Mouse (Mus musculus) megakaryocyte, embryonic 14.5 days (primary cell): ENCODE data around the gene Acvr2b. TPM values are rescaled to one million over a fixed set of nuclear protein-coding genes. Genes with fewer than 3 reads are reported as not detected.

Experiments used
- H3K27me3 ChIP-seq: replicated peaks from 2 replicates; pipeline ENCODE3; 2012; ENCODE audit warnings: inconsistent platforms
- H3K36me3 ChIP-seq: replicated peaks from 2 replicates; pipeline ENCODE3; 2012; ENCODE audit warnings: low read length, inconsistent platforms, mixed read lengths
- H3K4me1 ChIP-seq: 2 replicates; pipeline ENCODE4 v1.6.1; 2012; ENCODE audit warnings: inconsistent platforms
- H3K4me3 ChIP-seq: replicated peaks from 2 replicates; pipeline ENCODE3; 2012; ENCODE audit warnings: moderate library complexity, mild to moderate bottlenecking, inconsistent platforms
- H3K9me3 ChIP-seq: 2 replicates; pipeline ENCODE4 v1.6.1; 2012; ENCODE audit warnings: inconsistent platforms
- FLI1 ChIP-seq: IDR thresholded peaks from 2 replicates; pipeline ENCODE4 v1.6.1; 2012; ENCODE audit warnings: low read length, inconsistent platforms, mixed read lengths
- GATA1 ChIP-seq: IDR thresholded peaks from 3 replicates; pipeline ENCODE4 v1.6.1; 2012; ENCODE audit warnings: mixed read lengths, low read length, inconsistent platforms, borderline replicate concordance
- polyA plus RNA-seq: library from polyadenylated mRNA; stranded (reverse); fragments of >175 nt; gene quantifications from 2 replicates; pipeline ENCODE4 v1.2.3, GENCODE M21; 2012; ENCODE audit warnings: low replicate concordance; ENCODE audit not compliant: insufficient read depth

The Acvr2b gene
- polyA plus RNA-seq, 1 experiment, result 0.81 TPM

DNA sequence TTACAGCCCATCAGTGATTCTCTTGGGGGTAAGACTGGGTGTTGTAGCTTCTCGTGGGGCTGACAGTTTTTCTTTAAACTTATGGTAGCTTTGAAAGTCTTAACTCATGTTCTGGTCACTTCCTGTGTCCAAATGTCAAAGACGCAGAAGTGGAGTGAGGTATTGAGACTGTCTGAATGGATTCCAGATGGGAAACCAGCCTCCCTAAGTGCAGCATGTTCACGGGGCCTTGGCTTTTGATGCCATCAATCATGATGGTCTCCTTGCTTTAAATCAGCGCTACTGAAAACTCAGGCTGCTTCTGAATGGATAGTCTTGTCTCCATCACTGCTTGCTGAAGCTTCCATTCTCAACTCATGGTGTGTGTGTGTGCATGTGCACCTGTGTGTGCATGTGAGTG is 30.7 kb upstream of the Acvr2b start:
- H3K4me1 ChIP-seq, result no peaks in the 10 kb centered on the region; the same call in 1 of the 2 replicates
- peaks cover 3% of the 10 kb centered on the region for H3K27me3 ChIP-seq
- H3K4me3 ChIP-seq, result peak overlapping the region; percentile 39
- no peaks in the 10 kb centered on the region for H3K9me3 ChIP-seq
- no peaks in the 10 kb centered on the region for H3K36me3 ChIP-seq
- TF ChIP-seq GATA1, result no peak
- no peak for TF ChIP-seq FLI1

DNA sequence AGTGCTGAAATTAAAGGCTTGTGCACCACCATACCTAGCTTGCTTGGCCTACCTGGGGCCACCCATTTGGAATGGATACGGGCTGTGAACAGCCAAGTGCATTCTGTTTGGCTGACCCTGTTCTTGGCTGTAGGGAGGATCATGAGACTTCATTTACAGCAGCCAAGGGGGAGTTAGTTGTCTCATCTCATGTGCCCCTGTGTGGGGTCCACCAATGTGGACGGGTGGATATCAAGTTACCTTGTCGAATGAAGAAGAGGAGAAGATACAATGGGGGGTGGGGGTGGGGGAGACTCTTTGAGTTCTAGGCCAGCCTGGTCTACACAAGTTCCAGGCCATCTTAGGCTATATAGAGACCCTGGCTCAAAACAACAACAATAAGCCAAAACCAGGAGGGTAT is 26.9 kb upstream of the Acvr2b start:
- no peaks in the 10 kb centered on the region; the same call in 1 of the 2 replicates for H3K4me1 ChIP-seq
- H3K9me3 ChIP-seq, result no peaks in the 10 kb centered on the region
- no peak for TF ChIP-seq FLI1
- TF ChIP-seq GATA1, result no peak
- peaks cover 4% of the 10 kb centered on the region for H3K27me3 ChIP-seq
- no peaks in the 10 kb centered on the region for H3K36me3 ChIP-seq
- H3K4me3 ChIP-seq, result no peak overlapping the region

DNA sequence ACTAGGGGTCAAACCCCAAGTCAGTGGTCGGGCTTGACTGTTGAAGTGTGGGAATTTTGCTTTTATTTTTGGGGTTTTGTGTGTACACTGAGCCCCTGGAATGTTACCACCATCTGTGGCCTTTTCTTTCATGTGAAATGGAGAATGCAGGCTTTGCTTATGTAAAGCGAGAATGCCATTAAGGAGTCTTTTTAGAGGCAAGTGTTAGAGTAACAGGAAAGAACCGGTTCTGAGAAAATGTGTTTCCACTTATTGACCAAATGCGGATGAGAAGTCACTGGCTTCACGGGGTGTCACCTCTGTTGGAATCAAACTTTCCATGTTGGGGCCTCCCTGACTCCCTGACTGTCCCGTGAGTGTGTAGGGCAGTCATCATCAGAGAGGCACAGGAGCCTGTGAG is 26.4 kb upstream of the Acvr2b start:
- H3K9me3 ChIP-seq, result no peaks in the 10 kb centered on the region
- peaks cover 7% of the 10 kb centered on the region for H3K27me3 ChIP-seq
- TF ChIP-seq GATA1 (no peak), FLI1 (no peak)
- no peak overlapping the region for H3K4me3 ChIP-seq
- no peaks in the 10 kb centered on the region for H3K36me3 ChIP-seq
- no peaks in the 10 kb centered on the region; the same call in 1 of the 2 replicates for H3K4me1 ChIP-seq

DNA sequence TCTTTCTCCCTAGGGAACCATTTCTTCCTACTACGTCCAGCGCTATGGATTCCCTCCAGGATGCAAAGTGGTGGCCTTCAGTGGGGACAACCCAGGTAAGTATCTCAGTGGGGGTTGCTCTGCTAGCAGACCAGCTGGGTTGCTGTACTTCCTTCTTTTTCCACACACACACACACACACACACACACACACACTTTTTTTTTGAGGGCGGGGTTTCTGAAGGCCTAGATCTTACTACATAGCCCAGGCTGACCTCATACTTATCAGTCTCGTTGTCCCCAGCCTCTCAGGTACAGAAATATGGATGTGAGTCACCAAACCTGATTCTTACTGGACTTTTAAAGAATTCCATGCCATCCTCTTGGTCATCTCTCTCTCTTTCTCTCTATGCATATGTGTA is 23.7 kb upstream of the Acvr2b start:
- Histone ChIP-seq H3K36me3 (no peaks in the 10 kb centered on the region), H3K4me3 (no peak overlapping the region), H3K27me3 (peaks cover 9% of the 10 kb centered on the region), H3K4me1 (no peaks in the 10 kb centered on the region), H3K9me3 (no peaks in the 10 kb centered on the region)
- TF ChIP-seq GATA1, result no peak
- TF ChIP-seq FLI1, result no peak

DNA sequence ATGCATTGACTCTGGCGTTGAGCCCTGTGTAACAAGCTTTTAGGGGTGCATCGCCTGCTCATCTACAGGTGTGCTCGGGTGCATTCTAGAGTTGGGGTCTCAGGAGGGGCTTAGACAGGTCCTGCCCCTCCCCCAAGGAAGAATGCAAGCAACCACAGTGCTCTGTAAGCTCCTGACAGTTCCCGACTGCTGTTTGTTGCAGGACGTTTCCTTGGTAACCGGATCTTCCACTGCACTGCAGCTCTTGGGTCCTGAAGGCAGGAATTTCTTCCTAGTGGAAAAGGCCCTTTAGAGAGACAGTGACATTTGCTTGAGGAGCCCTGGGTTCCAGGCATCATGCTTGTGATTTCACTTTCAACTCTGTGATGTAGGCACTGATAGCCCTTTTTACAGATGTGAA is 19.3 kb upstream of the Acvr2b start:
- Histone ChIP-seq H3K27me3 (peaks cover 9% of the 10 kb centered on the region), H3K4me3 (no peak overlapping the region), H3K9me3 (no peaks in the 10 kb centered on the region), H3K36me3 (no peaks in the 10 kb centered on the region), H3K4me1 (no peaks in the 10 kb centered on the region)
- no peak for TF ChIP-seq GATA1
- TF ChIP-seq FLI1, result no peak

DNA sequence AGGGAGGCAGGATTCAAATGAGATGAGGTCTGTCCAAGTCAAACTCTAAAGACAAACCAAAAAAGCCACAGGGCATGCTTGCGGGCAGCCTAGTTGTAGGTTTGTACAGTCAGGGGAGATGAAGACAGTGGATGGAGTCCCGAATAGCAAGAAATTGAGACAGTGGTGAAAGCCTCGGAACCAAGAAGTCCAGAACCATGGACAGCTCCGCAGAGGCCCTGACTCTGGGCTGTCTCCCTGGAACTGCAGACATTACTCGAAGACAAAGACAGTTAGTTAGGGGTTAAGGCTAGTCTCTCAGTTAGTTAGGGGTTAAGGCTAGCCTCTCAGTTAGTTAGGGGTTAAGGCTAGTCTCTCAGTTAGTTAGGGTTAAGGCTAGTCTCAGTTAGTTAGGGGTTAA is 13.0 kb upstream of the Acvr2b start:
- no peaks in the 10 kb centered on the region for H3K9me3 ChIP-seq
- TF ChIP-seq FLI1 (no peak), GATA1 (no peak)

DNA sequence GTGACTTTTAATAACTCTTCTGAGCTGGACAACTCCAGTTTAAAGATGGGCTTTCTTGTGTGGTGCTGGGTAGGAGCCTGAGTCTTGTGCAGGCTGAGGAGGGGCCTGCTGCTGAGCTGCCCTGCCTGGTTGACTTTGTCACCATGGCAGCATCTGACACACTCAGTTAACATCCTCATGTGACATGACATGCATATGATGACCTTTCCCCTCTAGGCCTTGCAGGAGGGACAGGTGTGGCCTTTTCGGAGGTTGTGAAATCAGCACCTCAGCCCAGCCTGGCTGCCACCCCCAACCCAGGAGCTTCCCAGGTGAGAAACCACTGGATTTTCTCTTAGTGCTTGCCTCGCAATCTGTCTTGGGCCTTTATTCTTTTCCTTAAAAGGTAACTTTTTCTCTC is 11.7 kb upstream of the Acvr2b start:
- TF ChIP-seq FLI1, result no peak
- TF ChIP-seq GATA1, result no peak
- H3K4me3 ChIP-seq, result no peak overlapping the region
- H3K9me3 ChIP-seq, result no peaks in the 10 kb centered on the region
- H3K4me1 ChIP-seq, result no peaks in the 10 kb centered on the region
- H3K27me3 ChIP-seq, result peaks cover 4% of the 10 kb centered on the region
- no peaks in the 10 kb centered on the region for H3K36me3 ChIP-seq

More for the DNA sequence above, 13.0 kb upstream of the Acvr2b start:
- no peak overlapping the region for H3K4me3 ChIP-seq
- no peaks in the 10 kb centered on the region for H3K36me3 ChIP-seq
- peaks cover 1% of the 10 kb centered on the region for H3K27me3 ChIP-seq
- no peaks in the 10 kb centered on the region for H3K4me1 ChIP-seq

DNA sequence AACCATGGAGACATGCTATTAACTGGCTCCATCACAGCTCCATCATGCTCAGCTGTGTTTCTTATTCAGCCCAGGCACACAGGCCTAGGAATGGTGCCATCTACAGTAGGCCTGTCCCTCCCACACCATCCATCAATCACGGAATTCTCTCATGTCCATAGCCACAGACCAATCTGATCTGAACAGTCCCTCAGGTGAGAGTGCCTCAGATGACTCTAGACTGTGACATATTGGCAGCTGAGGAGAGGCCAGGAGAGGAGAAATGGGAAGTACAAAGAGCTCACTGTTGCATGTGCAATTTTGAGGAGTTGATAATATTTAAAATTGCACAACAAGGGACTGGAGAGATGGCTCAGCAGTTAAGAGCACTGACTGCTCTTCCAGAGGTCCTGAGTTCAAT is 7.1 kb upstream of the Acvr2b start:
- H3K9me3 ChIP-seq, result peaks cover 4% of the 10 kb centered on the region
- TF ChIP-seq GATA1, result no peak
- TF ChIP-seq FLI1, result no peak
- H3K4me1 ChIP-seq, result no peaks in the 10 kb centered on the region

DNA sequence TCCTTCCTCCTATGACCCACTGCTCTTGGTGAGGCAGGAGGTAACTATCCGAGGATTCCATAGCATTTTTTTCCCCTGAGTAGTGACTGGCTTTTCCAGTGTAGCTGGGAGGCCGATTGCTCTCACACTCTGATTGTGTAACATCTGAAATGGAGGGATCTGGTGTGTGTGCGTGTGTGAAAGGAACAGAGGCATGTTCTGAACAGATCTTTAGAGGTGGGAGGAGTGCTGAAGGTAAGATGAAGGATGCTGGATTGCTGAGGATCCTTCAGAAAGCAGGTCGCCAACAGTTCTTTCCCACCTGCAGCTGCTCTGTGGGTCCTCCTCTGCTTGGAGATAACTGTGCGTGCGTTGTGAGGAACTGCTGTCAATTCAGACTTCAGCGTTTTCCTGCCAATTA is 567 bp upstream of the Acvr2b start:
- Histone ChIP-seq H3K27me3 (peaks cover 61% of the 10 kb centered on the region), H3K36me3 (no peaks in the 10 kb centered on the region), H3K9me3 (peaks cover 4% of the 10 kb centered on the region), H3K4me1 (peaks cover 31% of the 10 kb centered on the region), H3K4me3 (peak overlapping the region; percentile 93)
- no peak for TF ChIP-seq GATA1

More for the DNA sequence above, 7.1 kb upstream of the Acvr2b start:
- Histone ChIP-seq H3K27me3 (peaks cover 17% of the 10 kb centered on the region), H3K36me3 (no peaks in the 10 kb centered on the region), H3K4me3 (no peak overlapping the region)

DNA sequence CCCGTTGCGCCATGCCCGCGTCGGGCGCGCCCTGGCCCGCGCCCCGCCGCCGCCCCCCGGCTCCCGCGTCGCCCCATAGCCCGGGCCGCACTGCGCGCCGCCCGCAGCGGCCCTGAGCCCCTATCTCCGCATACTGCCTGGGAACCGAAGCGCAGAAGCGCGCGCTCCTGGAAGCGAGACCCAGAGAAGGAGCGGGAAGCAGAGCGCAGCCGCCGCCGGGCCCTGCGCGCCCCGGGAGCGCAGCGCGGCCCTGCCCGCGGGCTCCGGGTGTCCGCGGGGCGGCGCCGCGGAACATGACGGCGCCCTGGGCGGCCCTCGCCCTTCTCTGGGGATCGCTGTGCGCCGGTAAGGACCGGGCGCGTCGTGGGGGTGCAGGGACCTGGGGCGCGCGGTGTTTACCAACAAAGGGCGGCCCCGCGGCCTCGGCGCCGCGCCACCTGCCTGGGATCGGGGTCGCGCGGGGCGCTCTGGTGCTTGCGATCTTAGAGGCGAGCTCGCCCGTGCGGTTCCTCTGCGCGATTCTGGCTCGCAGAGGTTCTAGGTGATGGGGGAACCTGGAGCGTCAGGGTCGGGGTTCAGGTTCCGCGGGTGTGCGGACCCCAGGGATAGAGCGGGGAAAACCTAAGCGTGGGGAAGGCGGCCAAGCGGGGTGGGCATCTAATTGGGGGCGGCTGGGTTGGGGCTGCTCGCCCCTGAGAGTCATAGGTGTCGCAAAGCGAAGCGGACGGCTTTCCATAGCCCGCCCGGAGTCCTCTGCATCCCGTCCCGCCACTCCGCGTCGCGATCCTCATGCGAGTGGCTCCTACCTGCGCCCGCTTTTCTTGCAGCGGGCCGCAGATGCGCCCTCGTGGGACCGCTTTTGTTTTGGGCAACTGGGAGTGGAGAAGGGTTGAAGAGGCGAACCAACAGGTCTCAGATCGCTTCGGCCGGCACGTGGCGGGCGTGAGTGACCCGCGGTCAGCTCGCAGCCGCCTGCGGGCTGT is 626 bp downstream of the Acvr2b start:
- H3K36me3 ChIP-seq, result no peaks in the 10 kb centered on the region
- peaks cover 71% of the 10 kb centered on the region for H3K27me3 ChIP-seq
- peaks cover 4% of the 10 kb centered on the region for H3K9me3 ChIP-seq
- no peak for TF ChIP-seq FLI1
- no peak for TF ChIP-seq GATA1
- H3K4me3 ChIP-seq, result peak overlapping the region; percentile 93
- H3K4me1 ChIP-seq, result peaks cover 31% of the 10 kb centered on the region
